Mouse (Mus musculus) right cerebral cortex, postnatal 36 days (tissue): ENCODE measurements around the gene Wfdc21.

ENCODE experiments used
- DNase-seq, 2 experiments: peaks; one replicate each; pipeline ENCODE4 v3.0.0; 2022; ENCODE audit warnings: low spot score in 2 of 2, mixed read lengths in 1 of 2

Gene Wfdc21

DNA sequence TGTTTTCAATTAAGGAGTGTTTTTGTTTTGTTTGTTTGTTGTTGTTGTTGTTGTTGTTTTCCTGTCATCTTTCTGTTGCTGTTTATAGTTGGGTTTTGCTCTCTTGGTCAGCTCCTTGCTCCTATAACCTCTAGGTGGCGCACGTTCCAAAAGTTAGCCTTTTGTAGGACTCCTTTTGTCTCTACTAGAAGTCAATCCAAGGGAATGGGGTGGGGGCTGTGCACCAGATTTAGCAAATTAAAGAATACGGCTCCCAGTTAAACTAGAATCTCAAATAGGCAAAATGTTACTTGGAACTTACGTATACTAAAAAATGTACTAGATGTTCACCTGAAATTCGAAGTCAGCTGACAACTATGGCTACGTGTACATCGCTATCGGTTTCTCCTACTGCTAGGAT lies 55.4 kb downstream of the Wfdc21 start:
- no peak for DNase-seq
